Mouse (Mus musculus) activated CD4-positive, CD25-positive, alpha-beta regulatory T cell, adult 9 weeks (primary cell): ENCODE measurements around the gene Fis1. TPM values are rescaled to one million over a fixed set of nuclear protein-coding genes. Genes with fewer than 3 reads are reported as not detected.

Experiments used
- polyA plus RNA-seq: library from polyadenylated mRNA; unstranded; fragments of 100-300 nt; shearing (Covaris generic); gene quantifications from one replicate; pipeline ENCODE4 v1.2.1, GENCODE M21; 2017

The Fis1 gene
- polyA plus RNA-seq = 320 TPM

DNA sequence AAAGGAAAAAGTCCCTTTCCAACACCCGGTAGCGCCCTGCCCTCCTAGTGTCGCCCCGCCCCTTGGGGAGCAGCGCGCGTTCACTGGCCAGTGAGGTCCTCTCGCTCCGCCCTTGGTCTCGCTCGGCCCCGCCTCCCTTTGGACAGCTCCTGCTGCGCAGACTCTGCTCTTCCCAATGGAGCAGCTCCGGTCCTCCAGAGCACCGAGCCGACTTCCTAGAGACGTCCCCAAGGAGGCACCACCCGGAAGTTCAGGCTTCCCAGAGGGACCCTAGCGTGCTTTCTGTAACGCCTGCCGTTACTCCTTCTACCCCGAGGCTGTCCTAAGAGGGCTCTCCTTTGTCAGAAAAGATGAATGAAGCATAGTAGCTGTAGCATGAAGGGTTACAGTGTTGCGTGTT is at the start of gene Fis1:
Gene Fis1, plus strand, starts transcription at position 261 of the 400 bp plus-strand sequence.

DNA sequence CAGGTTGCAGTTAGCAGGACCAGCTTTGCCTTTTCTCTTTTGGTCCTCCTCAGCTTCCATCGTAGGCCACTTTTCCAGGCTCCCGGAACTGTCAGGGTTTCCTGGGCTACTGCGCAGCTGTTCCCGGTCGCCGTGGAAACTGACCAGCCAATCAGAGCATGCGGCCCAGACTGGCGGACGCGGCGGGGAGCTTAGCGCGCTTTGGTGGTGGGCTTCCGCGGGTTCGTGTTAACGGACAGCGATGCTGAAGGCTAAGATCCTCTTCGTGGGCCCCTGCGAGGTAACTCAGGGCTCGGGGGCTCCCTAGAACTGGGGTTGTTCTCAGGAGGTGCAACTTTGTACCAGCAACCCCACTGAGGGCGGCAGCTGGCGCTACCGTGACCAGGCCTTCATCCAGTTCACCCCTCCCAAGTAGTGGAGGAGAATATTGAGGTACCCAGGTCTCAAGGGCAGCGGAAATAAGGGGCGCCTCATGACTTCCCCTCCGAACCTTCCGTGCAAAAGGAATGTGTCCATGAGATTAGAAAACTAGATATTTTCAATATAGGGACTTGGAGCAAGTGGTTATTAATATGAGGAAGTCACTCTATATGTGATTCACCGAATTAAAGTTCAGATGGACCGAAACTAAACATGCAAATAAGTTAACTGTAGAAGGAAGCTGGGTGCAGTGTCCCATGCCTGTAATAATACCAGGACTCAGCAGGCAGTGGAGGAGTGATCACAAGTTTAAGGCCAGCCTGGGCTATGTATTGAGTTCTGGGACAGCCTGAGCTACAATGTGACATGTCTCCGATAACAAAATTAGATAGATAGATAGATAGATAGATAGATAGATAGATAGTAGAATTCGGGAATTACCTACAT is 44.9 kb upstream of the Fis1 start, which contains the start of gene Ift22:
Gene Ift22, plus strand, starts transcription at position 160 of the 867 bp plus-strand sequence.

DNA sequence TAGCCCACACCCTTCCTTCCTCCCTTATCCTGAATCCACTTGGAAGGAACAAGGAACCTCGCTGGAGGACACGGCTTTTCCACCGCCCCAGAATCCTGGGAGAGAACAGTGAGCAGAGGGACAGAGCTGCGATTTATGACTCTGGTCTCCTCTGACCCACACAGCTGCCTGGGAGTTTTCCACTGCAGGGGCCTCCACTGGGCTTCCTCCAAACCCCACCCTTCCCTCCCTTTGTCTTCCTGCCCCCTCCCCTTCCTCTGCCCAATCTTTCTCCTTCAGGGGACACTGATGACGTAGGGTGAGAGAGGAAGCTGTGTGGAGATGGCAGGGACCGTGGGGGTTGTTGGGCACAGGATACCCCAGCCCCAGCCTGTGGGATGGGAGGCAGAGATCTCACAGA is 13.3 kb downstream of the Fis1 start, which contains the start of gene Cldn15:
Gene Cldn15, plus strand, starts transcription at position 286 of the 400 bp plus-strand sequence.

DNA sequence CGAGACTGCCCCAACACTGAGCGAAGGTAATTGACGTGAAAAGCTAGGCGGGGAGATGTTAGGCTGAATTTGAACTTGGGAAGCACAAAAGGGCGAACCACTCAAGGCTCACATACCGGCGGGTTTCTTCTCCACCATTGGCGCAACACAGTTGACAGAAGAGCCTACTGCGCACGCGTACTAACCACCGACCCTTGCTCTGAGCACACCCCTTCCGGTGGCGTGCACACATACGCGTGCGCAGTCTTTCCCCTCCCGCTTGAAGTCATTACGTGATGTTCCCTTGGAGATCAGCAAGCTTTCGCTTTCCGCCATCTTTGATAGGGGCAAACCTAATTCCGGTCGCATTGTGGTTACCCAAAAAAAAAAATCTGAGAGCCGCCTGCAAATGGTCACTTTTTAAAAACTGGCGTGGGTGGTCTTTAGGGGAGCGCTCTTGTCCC is 33.6 kb downstream of the Fis1 start, which contains the start of gene Plod3:
Gene Plod3, plus strand, starts transcription at position 325 of the 443 bp plus-strand sequence.

DNA sequence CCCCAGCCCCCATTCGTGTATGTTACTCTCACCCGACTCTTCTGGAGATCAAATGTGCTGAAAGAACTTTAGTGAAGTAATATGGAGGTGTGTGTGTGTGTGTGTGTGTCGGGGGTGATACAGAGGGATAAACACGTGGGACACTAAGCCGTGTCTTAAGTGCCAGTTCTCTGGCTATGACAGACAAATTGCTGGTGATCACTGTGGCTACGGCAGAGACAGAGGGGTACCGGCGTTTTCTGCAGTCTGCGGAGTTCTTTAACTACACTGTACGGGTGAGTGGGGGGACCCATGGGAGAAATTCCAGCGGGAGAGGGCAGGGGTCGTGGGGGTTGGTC is 34.8 kb downstream of the Fis1 start, which contains the start of gene Znhit1:
Gene Znhit1, minus strand, starts transcription at position 88 of the 338 bp plus-strand sequence.

Other genes starting within 250 kb of the Fis1 start
- gene Col26a1, start 70.1 kb upstream of the Fis1 start, polyA plus RNA-seq = not detected
- 10.3 TPM for gene Ift22, start 45.1 kb upstream of the Fis1 start, polyA plus RNA-seq
- gene Cldn15, start 13.3 kb downstream of the Fis1 start, polyA plus RNA-seq = not detected
- 13.6 TPM for gene Plod3, start 33.7 kb downstream of the Fis1 start, polyA plus RNA-seq
- 68.7 TPM for gene Znhit1, start 34.7 kb downstream of the Fis1 start, polyA plus RNA-seq
- gene Vgf, start 73.1 kb downstream of the Fis1 start, polyA plus RNA-seq = not detected
- gene Ap1s1, start 92.9 kb downstream of the Fis1 start, polyA plus RNA-seq = 100 TPM
- not detected for gene Serpine1, start 119.0 kb downstream of the Fis1 start, polyA plus RNA-seq
- gene Trim56, start 162.9 kb downstream of the Fis1 start, polyA plus RNA-seq = 23.0 TPM
- not detected for gene Muc3, start 196.0 kb downstream of the Fis1 start, polyA plus RNA-seq